Mouse (Mus musculus): ENCODE results near the gene H2-DMa.

DNA sequence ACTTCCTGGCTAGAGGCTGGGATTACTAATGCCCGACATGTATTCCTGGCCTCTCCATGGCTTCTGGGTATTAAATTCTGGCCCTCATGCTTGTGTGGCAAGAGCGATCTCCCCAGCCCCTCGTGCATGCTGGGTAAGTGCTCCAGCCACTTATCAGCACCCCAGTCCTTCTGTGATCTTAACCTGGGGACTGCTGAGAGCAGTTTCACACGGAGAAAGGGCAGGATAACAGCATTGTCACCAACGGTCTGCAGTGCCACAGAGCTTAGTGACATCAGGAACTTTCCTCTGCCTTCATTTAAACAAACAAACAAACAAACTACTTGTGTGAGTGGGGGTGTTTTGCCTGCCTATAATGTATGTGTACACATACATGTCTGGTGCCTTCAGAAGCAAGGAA, 20.9 kb downstream of the H2-DMa start:
- TF ChIP-seq POLR2A (IDR thresholded peaks at IDR 0.05; ENCODE audit: low read depth, low read length) (no peak), CTCF (IDR thresholded peaks at IDR 0.05; ENCODE audit: borderline replicate concordance, insufficient read depth, low read length) (no peak)

Data from embryonic fibroblast, embryonic 13.5 days (primary cell).